Mouse (Mus musculus) intestine, postnatal 0 days (tissue): Measurements from ENCODE around the gene Zfp169. TPM values are rescaled to one million over a fixed set of nuclear protein-coding genes. Genes with fewer than 3 reads are reported as not detected.

Experiments
- ATAC-seq: fragments of 200-750 bp; cut with Nextera tagmentation; 2 replicates; pipeline ENCODE4 v1.8.0; 2017; ENCODE audit warnings: mild to moderate bottlenecking, moderate TSS enrichment, moderate library complexity
- H3K27ac ChIP-seq: fragments of 300-500 bp; sonication (generic); 2 replicates; pipeline ENCODE4 v1.5.1; 2014; ENCODE audit warnings: mild to moderate bottlenecking, low read depth, low read length, moderate library complexity
- H3K27me3 ChIP-seq: fragments of 300-500 bp; sonication (generic); replicated peaks from 2 replicates; pipeline ENCODE4 v1.6.1; 2014; ENCODE audit warnings: low read length, mixed read lengths; ENCODE audit not compliant: control insufficient read depth, insufficient read depth
- H3K36me3 ChIP-seq: fragments of 300-500 bp; sonication (generic); 2 replicates; pipeline ENCODE4 v1.6.1; 2014; ENCODE audit warnings: mild to moderate bottlenecking, moderate library complexity; ENCODE audit not compliant: control insufficient read depth, insufficient read depth
- H3K4me1 ChIP-seq: fragments of 300-500 bp; sonication (generic); replicated peaks from 2 replicates; pipeline ENCODE4 v1.6.1; 2014; ENCODE audit warnings: antibody characterized with exemption, low read length, mixed read lengths; ENCODE audit not compliant: control insufficient read depth, insufficient read depth
- H3K4me2 ChIP-seq: fragments of 300-500 bp; sonication (generic); replicated peaks from 2 replicates; pipeline ENCODE4 v1.6.1; 2014; ENCODE audit warnings: low read depth, mild to moderate bottlenecking, moderate library complexity
- H3K4me3 ChIP-seq: fragments of 300-500 bp; sonication (generic); 2 replicates; pipeline ENCODE4 v1.5.1; 2014; ENCODE audit warnings: low read depth, low read length
- H3K9ac ChIP-seq: fragments of 300-500 bp; sonication (generic); 2 replicates; pipeline ENCODE4 v1.6.1; 2014; ENCODE audit warnings: mild to moderate bottlenecking, low read depth, low read length
- H3K9me3 ChIP-seq: fragments of 300-500 bp; sonication (generic); 2 replicates; pipeline ENCODE4 v1.6.1; 2016; ENCODE audit warnings: mixed run types; ENCODE audit not compliant: control insufficient read depth
- CTCF ChIP-seq: sonication (generic); IDR thresholded peaks from 2 replicates; pipeline ENCODE4 v1.5.1; 2016; ENCODE audit warnings: low read depth, mild to moderate bottlenecking, control low read depth, antibody characterized with exemption, moderate library complexity
- WGBS: fragments of 180-500 bp; shearing (Covaris S2); extraction: QIAGEN DNeasy Blood & Tissue Kit; methylation state at CpG from one replicate; pipeline ENCODE4 v1.1.7; 2014; 5-methylcytosine and 5-hydroxymethylcytosine counted together
- polyA plus RNA-seq: library from polyadenylated mRNA; unstranded; fragments of >200 nt; fragmentation: Nextera tagmentation; extraction: Ambion mirVana; gene quantifications from 2 replicates; pipeline ENCODE4 v1.2.1, GENCODE M21; 2015

Gene Zfp169
- polyA plus RNA-seq, result 1.6 and 2.0 TPM in 2 replicates

DNA sequence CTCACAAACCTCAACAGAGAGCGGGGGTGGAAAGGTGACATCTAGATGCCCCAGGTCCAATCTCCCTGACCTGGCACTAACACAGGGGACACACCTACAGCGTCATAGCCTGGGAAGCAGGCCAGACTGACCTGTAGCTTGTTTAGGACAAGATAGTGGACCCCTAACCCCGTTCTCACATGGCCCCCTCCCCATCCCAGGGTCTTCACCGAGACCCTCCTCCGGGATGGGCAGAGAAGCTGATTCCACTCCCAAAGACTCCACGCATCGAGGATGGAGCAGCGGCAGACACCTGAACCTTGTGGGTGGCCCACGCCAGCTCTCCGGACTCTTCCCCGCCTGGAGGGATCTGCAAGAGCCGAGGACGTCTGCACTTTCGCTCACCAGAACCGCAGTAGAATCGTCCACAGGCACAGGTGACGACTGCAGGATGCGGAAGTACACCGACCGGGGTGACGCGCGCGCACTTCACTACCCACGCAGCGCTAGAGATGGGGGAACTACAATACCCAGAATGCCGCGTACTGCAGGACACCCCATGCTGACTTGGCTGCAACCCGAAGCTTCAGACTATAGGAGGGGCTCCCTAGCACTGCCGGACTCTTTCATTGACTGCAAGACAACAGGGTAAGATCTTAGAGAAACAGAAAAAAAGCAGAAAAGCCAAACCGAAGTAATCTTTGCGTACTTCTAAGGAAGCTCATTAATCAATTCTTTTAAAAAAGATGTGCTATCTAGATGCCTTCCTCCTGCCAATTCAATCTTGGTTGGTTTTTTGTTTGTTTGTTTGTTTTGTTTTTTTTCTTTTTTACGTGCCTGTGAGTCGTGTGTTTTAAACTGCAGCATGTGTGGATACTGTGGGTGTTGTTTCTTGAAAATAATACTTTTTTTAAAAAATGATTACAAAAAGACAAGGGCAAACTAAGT lies at the start of gene Zfp169, which contains the start of gene A830005F24Rik:
TSS of gene Zfp169 (minus strand) at position 449 of the 927 bp plus-strand sequence.
TSS of gene A830005F24Rik (plus strand) at position 568 of the 927 bp plus-strand sequence.
- peak; percentile 15; the same call in 1 of the 2 replicates for TF ChIP-seq CTCF
- ATAC-seq, result peak; percentile 97
- Histone ChIP-seq H3K27me3 (no peaks in the 10 kb centered on the region), H3K27ac (peak within 1 kb of the TSS; percentile 51), H3K4me1 (no peaks in the 10 kb centered on the region), H3K36me3 (no peaks in the 10 kb centered on the region), H3K9me3 (no peaks in the 10 kb centered on the region), H3K4me3 (peak within 1 kb of the TSS; percentile 61), H3K4me2 (peak within 1 kb of the TSS; percentile 69), H3K9ac (peak within 1 kb of the TSS; percentile 55)
- 1% methylated on average over 34 of the region's 34 CpGs for WGBS

DNA sequence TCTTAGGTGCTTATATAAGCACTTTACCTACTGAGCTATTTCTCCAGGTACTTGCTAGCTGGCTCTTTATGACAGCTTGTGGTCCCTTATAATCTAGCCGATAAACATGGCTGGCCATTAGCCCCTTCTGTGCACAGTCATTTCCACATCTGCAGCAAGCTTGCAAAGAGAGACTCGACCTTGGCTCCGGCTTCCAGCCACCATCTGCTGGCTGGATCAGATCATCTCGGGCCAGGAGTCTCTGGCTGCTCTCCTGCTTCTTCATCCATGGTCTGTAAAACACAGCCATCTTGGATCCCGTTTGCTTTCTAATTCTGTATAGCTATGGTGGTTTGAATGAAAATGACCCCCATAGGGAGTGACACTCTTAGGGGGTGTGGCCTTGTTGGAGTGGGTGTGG lies 49.1 kb upstream of the Zfp169 start:
- H3K36me3 ChIP-seq, result no peaks in the 10 kb centered on the region
- 0 out of 2 replicates have a peak, but pooled peaks cover 3% of the 10 kb centered on the region for H3K4me1 ChIP-seq
- H3K4me2 ChIP-seq, result no peak overlapping the region
- no peak overlapping the region for H3K27ac ChIP-seq
- no peak for TF ChIP-seq CTCF
- no peaks in the 10 kb centered on the region for H3K9me3 ChIP-seq
- no peak overlapping the region for H3K4me3 ChIP-seq
- no peaks in the 10 kb centered on the region for H3K27me3 ChIP-seq
- no peak for ATAC-seq
- 87% methylated on average over 5 of the region's 5 CpGs for WGBS
- H3K9ac ChIP-seq, result no peak overlapping the region

DNA sequence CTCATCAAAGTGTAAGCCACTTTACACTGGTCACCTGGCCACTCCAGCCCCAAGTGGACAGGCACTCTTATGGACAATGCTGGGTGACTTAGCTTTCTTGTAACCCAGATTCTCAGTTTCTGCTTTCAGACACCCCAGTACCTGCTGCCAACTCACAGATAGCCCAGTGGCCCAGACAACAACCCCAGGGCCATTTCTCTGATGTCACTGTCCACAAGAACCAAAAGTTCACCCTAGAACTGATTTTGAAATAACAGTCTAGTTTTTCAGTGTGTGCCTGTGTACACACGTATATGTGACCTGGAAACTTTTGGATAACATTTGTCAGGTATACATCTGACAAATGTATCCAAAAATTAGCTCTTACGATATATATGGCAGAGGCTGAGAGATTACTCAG lies 48.2 kb upstream of the Zfp169 start:
- Histone ChIP-seq H3K9ac (no peak overlapping the region), H3K4me3 (no peak overlapping the region), H3K36me3 (no peaks in the 10 kb centered on the region), H3K27me3 (no peaks in the 10 kb centered on the region), H3K9me3 (no peaks in the 10 kb centered on the region), H3K4me2 (no peak overlapping the region), H3K27ac (no peak overlapping the region), H3K4me1 (0 out of 2 replicates have a peak, but pooled peaks cover 3% of the 10 kb centered on the region)
- no peak for ATAC-seq
- 89% methylated on average over 2 of the region's 2 CpGs for WGBS
- no peak for TF ChIP-seq CTCF

DNA sequence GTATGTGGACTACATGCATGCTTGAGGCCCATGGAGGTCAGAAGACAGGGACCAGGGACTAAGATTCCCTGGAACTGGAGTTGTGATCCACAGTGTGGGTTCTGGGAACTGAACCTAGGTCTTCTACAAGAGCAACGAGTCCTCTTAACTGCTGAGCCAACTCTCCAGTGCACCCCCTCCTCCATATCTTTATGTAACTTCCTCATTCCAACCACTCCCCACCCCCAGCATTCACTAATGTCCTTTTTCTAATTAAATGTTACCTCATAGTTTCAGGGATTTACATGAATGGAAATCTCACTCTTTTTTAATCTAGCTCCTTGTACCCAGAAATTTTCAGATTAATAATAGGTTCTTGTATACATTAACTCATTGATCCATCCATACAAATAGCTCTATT lies 42.7 kb upstream of the Zfp169 start:
- H3K4me1 ChIP-seq, result 0 out of 2 replicates have a peak, but pooled peaks cover 3% of the 10 kb centered on the region
- H3K36me3 ChIP-seq, result no peaks in the 10 kb centered on the region
- H3K27ac ChIP-seq, result no peak overlapping the region
- no peak for ATAC-seq
- TF ChIP-seq CTCF, result no peak
- 70% methylated on average over 1 of the region's 1 CpGs for WGBS
- H3K4me3 ChIP-seq, result no peak overlapping the region
- H3K4me2 ChIP-seq, result no peak overlapping the region
- no peaks in the 10 kb centered on the region for H3K9me3 ChIP-seq
- no peak overlapping the region for H3K9ac ChIP-seq
- H3K27me3 ChIP-seq, result no peaks in the 10 kb centered on the region

DNA sequence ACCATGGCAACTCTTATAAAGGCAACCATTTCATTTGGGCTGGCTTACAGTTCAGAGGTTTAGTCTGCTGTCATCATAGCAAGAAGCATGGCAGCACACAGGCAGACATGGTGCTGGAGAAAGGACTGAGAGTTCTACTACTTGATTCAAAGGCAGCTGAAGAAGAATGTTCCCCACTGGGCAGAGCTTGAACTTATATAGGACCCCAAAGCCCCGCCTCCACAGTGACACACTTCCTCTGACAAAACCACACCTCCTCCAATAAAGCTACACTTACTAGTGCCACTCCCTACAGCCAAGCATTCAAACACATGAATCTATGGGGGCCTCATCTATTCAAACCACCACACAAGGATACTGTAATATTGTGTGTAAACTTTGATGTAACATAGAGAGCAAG lies 41.3 kb upstream of the Zfp169 start:
- no peak for TF ChIP-seq CTCF
- Histone ChIP-seq H3K4me1 (0 out of 2 replicates have a peak, but pooled peaks cover 3% of the 10 kb centered on the region), H3K4me3 (no peak overlapping the region), H3K4me2 (no peak overlapping the region), H3K27ac (no peak overlapping the region), H3K9me3 (no peaks in the 10 kb centered on the region), H3K27me3 (no peaks in the 10 kb centered on the region), H3K9ac (no peak overlapping the region), H3K36me3 (no peaks in the 10 kb centered on the region)
- no peak for ATAC-seq
- 96% methylated on average over 1 of the region's 1 CpGs for WGBS

DNA sequence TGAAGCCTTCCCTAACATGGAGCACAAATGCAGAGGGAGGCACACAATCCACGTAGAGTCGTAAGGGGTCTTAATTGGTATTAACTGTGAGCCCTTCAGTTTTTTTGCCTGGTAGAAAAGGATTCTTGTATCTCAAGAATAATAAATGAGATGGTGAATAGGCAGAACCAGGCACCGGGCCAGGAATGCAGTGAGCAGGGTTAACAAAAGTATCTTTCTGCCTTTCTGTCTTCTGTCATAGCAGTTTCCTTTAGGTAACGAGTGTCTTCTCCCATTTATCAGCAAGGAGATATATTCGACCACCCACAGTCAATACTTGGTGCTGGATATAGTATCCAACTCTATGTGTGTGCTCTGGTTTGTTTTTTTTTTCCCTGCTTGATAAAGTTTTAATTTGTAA lies 40.3 kb upstream of the Zfp169 start:
- no peak for ATAC-seq
- TF ChIP-seq CTCF, result no peak
- WGBS, result 52% methylated on average over 5 of the region's 5 CpGs
- Histone ChIP-seq H3K9ac (no peak overlapping the region), H3K4me3 (no peak overlapping the region), H3K9me3 (no peaks in the 10 kb centered on the region), H3K4me2 (no peak overlapping the region), H3K4me1 (0 out of 2 replicates have a peak, but pooled peaks cover 3% of the 10 kb centered on the region), H3K36me3 (no peaks in the 10 kb centered on the region), H3K27ac (no peak overlapping the region), H3K27me3 (no peaks in the 10 kb centered on the region)
